Mouse (Mus musculus) left cerebral cortex, adult 2 months (tissue): Measurements from ENCODE around the gene Ppara. TPM values are rescaled to one million over a fixed set of nuclear protein-coding genes. Genes with fewer than 3 reads are reported as not detected.

Experiments used
- DNase-seq, 2 experiments: peaks; one replicate each; pipeline ENCODE4 v3.0.0; 2021 to 2022; ENCODE audit warnings: low spot score in 2 of 2, mixed read lengths in 1 of 2; ENCODE audit errors: extremely low spot score in 1 of 2
- H3K27ac ChIP-seq: fragments of 200-600 bp; 2 replicates; pipeline ENCODE4 v1.8.1; 2022
- H3K4me3 ChIP-seq: fragments of 200-600 bp; 2 replicates; pipeline ENCODE4 v1.8.1; 2022
- CTCF ChIP-seq: fragments of 200-600 bp; IDR thresholded peaks from 2 replicates; pipeline ENCODE4 v1.8.1; 2022; ENCODE audit warnings: antibody characterized with exemption, mild to moderate bottlenecking, moderate library complexity
- intact Hi-C: fragments of 180-260 bp; cut with DNase I; formaldehyde crosslinking; loops from one replicate; pipeline ENCODE4 v1.15.1; 2025
- total RNA-seq, 2 experiments: library from RNA; stranded (reverse); gene quantifications; 2 replicates each; pipeline ENCODE4 v1.2.3; 2021

Gene Ppara
- total RNA-seq, 2 experiments from 2014 or later = 3.6 TPM

- TF ChIP-seq CTCF = no peak
- DNase-seq = no peak
- intact Hi-C loops = no loop called here
These were observed 56.7 kb downstream of the Ppara start for GRCm38 (mm10) chr15:85791449-85791848.

DNA sequence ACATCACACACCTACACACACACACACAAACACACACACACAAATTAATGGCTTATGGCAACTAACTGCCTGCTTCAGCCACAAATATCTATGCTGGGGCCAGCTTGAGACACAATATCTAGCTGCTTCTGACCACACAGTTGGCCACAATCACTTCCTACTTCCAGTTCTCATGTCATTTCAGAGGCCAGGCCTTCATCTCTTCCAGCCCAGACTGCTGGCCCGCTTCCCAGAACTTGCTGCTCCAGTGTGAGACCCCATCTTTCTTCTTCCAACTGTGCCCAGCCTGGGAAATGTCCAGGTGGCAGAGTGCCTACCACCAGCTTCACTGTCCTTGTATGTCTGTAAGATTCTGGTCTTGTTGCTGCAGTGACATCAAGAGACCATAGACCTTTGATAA lies 58.0 kb downstream of the Ppara start:
- no peak overlapping the region for H3K27ac ChIP-seq
- intact Hi-C loops = no loop called here
- DNase-seq = no peak
- no peak for TF ChIP-seq CTCF
- no peak overlapping the region for H3K4me3 ChIP-seq

More at GRCm38 (mm10) chr15:85791449-85791848, 56.7 kb downstream of the Ppara start:
- Histone ChIP-seq H3K4me3 (no peak overlapping the region), H3K27ac (no peak overlapping the region)

- intact Hi-C loops = no loop called here
- no peak for DNase-seq
- H3K4me3 ChIP-seq = no peak overlapping the region
- TF ChIP-seq CTCF = no peak
- no peak overlapping the region for H3K27ac ChIP-seq
These were observed 60.7 kb downstream of the Ppara start for GRCm38 (mm10) chr15:85795516-85795915.

- Histone ChIP-seq H3K4me3 (no peak overlapping the region), H3K27ac (no peak overlapping the region)
- TF ChIP-seq CTCF = no peak
- intact Hi-C loops = no loop called here
- no peak for DNase-seq
These were observed 63.9 kb downstream of the Ppara start for GRCm38 (mm10) chr15:85798676-85799075.

- Histone ChIP-seq H3K4me3 (no peak overlapping the region), H3K27ac (no peak overlapping the region)
- intact Hi-C loops = no loop called here
- no peak for TF ChIP-seq CTCF
- DNase-seq = no peak
These were observed 68.1 kb downstream of the Ppara start for GRCm38 (mm10) chr15:85802931-85803330.

DNA sequence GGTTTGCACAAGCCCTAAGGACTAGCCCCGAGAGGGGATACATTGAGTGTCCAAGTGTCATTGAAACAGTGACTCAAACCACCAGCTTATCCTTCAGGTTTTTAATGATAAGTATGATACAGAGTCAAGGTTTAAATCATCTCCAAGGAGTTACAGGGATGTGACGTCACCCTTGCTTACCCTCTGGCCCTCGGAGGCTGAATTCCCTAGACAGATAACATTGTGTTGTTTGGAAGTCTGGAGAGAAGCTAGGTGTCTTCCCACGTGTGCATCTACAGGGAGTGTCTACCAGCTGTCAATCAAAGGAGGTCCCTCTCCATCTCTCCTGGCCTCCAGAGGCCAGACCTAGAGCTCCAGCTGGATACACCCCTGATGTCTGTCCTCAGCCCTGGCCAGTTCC lies 72.1 kb downstream of the Ppara start:
- intact Hi-C loops = no loop called here
- no peak for TF ChIP-seq CTCF
- DNase-seq = no peak

DNA sequence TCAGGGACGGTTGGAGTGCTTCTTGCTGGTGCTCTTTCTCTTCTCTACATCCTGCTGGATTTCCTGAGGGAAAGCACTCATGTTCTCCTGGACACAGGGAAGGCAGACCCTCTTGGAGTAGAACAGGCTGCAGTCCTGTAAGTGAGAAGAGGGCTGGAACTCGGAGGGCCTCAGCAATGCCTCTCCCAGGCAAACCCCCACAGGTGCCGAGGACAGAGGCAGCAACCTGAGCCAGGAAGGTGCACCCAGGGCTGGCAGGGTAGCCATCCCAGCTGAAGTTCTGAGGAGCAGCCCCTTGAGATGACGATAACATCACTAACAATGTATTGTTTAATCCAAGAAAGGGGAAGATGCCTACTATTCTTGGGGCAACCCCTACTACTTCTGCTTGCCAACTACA lies 72.6 kb downstream of the Ppara start:
- no peak for TF ChIP-seq CTCF
- intact Hi-C loops = no loop called here
- no peak overlapping the region for H3K4me3 ChIP-seq
- DNase-seq = no peak
- H3K27ac ChIP-seq = no peak overlapping the region

More for the DNA sequence above, 72.1 kb downstream of the Ppara start:
- no peak overlapping the region for H3K4me3 ChIP-seq
- no peak overlapping the region for H3K27ac ChIP-seq

GRCm38 (mm10) chr15:85808031-85808430 lies 73.2 kb downstream of the Ppara start:
- no peak for DNase-seq

DNA sequence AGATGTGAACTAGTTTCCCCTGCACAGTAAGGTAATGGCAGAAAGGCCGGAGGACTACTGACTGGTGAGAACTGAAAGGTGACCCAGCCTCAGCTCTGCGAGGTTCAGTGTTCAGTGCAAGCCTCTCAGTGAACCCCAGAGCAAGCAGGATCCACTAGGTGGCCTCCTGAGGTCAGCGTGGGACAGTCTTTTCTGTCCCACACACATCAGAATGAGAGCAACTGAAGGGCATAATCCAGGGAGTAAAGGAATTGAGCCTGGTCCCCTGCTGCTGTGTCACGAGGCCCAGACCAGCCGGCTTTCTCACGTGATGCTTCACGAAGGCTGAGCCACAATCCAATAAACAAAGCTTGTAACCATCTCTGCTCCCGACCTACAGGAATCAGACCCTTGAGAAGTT lies 73.7 kb downstream of the Ppara start:
- no peak for DNase-seq
- Histone ChIP-seq H3K27ac (no peak overlapping the region), H3K4me3 (no peak overlapping the region)
- intact Hi-C loops = no loop called here
- peak; percentile 3 for TF ChIP-seq CTCF

More at GRCm38 (mm10) chr15:85808031-85808430, 73.2 kb downstream of the Ppara start:
- intact Hi-C loops = no loop called here
- Histone ChIP-seq H3K27ac (no peak overlapping the region), H3K4me3 (no peak overlapping the region)
- TF ChIP-seq CTCF = no peak

DNA sequence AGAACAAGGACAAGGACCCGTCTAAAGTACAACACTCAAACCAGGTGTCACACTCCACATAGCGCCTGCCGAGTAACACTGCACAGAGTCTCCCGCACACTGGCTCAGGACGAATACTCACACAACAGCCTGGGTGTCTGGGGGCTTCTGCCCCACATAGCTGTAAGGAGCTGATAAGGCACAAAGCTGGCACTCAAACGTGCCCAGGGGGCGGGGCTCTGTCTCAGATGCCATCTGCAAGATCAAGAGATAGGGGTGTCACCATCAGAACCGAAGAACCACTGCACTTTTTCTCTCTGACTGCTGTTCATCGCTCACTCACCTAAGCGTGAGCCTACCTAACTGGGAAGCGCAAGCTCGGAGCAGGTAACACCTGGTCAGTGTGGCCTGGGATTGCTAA lies 74.3 kb downstream of the Ppara start:
- no peak for DNase-seq
- H3K4me3 ChIP-seq = no peak overlapping the region
- no peak overlapping the region for H3K27ac ChIP-seq
- TF ChIP-seq CTCF = no peak
- intact Hi-C loops = no loop called here

DNA sequence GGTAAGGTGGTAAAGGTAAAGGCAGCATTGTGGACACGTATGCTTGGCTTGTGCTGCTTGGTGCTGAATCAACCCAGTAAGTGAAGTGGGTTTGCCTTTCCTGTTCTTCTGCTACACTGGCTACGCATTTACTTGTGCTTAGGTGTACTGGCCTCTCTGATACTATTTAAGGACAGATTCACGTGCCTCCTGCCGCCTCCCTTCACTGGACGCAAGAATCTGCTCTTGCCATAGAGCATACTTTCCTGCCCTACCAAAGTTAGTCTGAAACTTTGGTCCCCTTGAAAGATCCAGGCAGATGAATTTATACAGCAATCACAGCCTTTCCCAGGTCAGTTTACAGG lies 75.7 kb downstream of the Ppara start:
- DNase-seq = no peak
- no peak for TF ChIP-seq CTCF
- peak overlapping the region; percentile 95 for H3K4me3 ChIP-seq
- H3K27ac ChIP-seq = peak overlapping the region; percentile 98
- intact Hi-C loops = loop anchor here (2.0 to 5.0 kb wide), 3 partner anchors 48 to 73 kb away; partner anchors contain the start of genes Gtse1 and Trmu

GRCm38 (mm10) chr15:85810806-85811521 lies 76.2 kb downstream of the Ppara start:
- H3K27ac ChIP-seq = peak overlapping the region; percentile 98
- peak overlapping the region; percentile 95 for H3K4me3 ChIP-seq
- DNase-seq = peak; percentile 65 to 71
- intact Hi-C loops = loop anchor here (2.0 to 5.0 kb wide), 3 partner anchors 48 to 74 kb away; partner anchors contain the start of genes Gtse1 and Trmu
- no peak for TF ChIP-seq CTCF
